Mouse (Mus musculus): Measurements from ENCODE around the gene Atp8b3. TPM values are rescaled to one million over a fixed set of nuclear protein-coding genes. Genes with fewer than 3 reads are reported as not detected.

The Atp8b3 gene
- total and polyA plus RNA-seq, 2 experiments = not detected

DNA sequence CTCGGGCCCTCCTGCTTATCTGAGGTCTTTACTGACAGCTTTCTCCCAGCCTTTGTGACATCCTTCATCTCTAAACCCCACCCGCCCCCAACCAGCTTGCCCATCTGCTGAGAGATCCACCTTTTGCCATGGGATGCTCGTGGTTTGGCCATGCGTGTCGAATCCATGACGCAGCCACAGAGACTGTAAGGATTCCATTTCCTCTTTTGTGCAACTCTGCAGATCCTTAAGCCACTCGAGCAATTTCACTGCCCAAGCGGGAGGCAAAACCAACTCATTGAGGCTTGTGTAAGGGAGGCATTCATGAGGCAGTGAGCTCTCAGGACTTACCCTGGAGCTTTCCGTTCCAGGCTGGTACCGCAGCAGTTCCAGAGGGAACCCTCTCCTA is 28.7 kb downstream of the Atp8b3 start:
- no peak for TF ChIP-seq POLR2A (IDR thresholded peaks at IDR 0.05; ENCODE audit: extremely low read depth, insufficient read depth, low read length)
- no peak for TF ChIP-seq CTCF (IDR thresholded peaks at IDR 0.05; ENCODE audit: low read depth, low read length)
- 72% methylated on average over 10 of the region's 10 CpGs for WGBS
- H3K79me2 ChIP-seq (ENCODE audit: control insufficient read depth, insufficient read depth, low read length) = no peaks in the 10 kb centered on the region
- H3K27me3 ChIP-seq (ENCODE audit: control insufficient read depth, insufficient read depth, low read length) = no peaks in the 10 kb centered on the region
- no peak overlapping the region for H3K4me3 ChIP-seq (ENCODE audit: insufficient read depth, low read depth, low read length)
- no peak overlapping the region for H3K9ac ChIP-seq (ENCODE audit: low read depth, low read length)
- no peaks in the 10 kb centered on the region for H3K36me3 ChIP-seq (ENCODE audit: control insufficient read depth, insufficient read depth, low read length)
- no peak for DNase-seq (ENCODE audit: extremely low read depth, low read depth, low spot score)
- no peaks in the 10 kb centered on the region for H3K4me1 ChIP-seq (ENCODE audit: control insufficient read depth, insufficient read depth, low read length)
- H3K27ac ChIP-seq (replicated peaks; ENCODE audit: insufficient read depth, low read depth, low read length) = no peak overlapping the region

DNA sequence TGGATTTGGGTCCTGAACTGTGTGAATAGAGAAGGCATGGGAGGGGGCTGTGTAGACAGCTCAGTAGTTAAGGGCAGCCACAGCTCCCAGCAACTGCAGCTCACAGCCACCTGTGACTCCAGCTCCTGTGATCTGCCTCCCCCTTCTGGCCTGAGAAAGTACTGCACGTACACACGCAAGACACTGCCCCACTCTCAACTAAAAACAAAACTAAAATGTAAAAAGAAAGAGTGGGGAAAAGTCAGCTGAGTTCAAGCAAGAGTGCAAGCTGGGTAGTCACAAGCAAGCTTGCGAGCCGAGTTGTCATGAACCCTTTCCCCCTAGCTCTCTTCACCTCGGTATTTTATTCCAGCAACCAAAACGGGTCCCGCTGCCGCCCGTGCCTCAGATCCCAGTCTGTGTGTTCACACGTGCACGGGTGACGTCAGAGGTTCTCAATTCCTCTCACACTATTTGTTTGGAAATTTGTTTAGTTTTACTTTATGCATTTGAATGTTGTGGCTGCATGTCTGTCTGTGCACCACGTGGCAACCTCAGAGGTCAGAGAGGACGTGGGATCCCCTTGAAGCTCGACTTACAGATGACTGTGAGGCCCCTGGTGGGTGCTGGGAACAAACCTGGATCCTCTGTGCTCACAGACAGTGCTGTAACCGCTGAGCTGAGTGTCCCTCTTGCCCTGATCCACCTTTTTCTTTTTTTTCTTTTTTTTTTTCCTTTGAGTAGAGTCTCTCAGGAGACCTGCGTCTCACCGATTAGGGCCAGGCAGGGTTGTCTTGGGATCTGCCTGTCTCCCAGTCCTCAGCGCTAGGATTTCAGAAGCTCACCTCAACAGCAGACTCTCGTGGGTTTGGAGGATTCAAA is 29.3 kb downstream of the Atp8b3 start:
- 14% methylated on average over 20 of the region's 20 CpGs for WGBS
- peak overlapping the region; percentile 28; the same call in 1 of the 2 replicates for H3K9ac ChIP-seq (ENCODE audit: low read depth, low read length)

DNA sequence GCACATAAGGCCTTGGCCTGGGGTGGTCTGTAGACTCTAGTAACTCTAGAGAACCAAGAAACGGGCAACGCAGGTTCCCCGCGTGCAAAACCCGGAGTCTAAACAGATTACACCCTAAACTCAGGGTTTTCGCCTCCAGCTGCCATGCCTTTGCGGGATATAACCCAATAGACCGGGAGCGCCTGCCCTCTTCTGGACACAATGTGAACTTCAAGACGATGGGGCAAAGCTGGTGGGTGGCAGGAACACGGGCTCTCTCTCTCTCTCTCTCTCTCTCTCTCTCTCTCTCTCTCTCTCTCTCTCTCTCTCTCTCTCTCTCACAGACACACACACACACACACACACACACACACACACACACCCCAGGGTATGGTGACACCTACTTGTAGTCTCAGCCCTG is 32.7 kb downstream of the Atp8b3 start:
- Histone ChIP-seq H3K27ac (replicated peaks; ENCODE audit: insufficient read depth, low read depth, low read length) (no peak overlapping the region), H3K4me3 (ENCODE audit: insufficient read depth, low read depth, low read length) (no peak overlapping the region), H3K9ac (ENCODE audit: low read depth, low read length) (no peak overlapping the region), H3K27me3 (ENCODE audit: control insufficient read depth, insufficient read depth, low read length) (peaks cover 8% of the 10 kb centered on the region; the same call in 1 of the 2 replicates), H3K4me1 (ENCODE audit: control insufficient read depth, insufficient read depth, low read length) (peaks cover 2% of the 10 kb centered on the region; the same call in 1 of the 2 replicates), H3K36me3 (ENCODE audit: control insufficient read depth, insufficient read depth, low read length) (no peaks in the 10 kb centered on the region), H3K79me2 (ENCODE audit: control insufficient read depth, insufficient read depth, low read length) (no peaks in the 10 kb centered on the region)
- peak; percentile 17 for DNase-seq (ENCODE audit: extremely low read depth, low read depth, low spot score)
- TF ChIP-seq CTCF (IDR thresholded peaks at IDR 0.05; ENCODE audit: low read depth, low read length) = peak; percentile 85
- TF ChIP-seq POLR2A (IDR thresholded peaks at IDR 0.05; ENCODE audit: extremely low read depth, insufficient read depth, low read length) = no peak
- WGBS = 1% methylated on average over 11 of the region's 11 CpGs

More for the DNA sequence above, 29.3 kb downstream of the Atp8b3 start:
- H3K79me2 ChIP-seq (ENCODE audit: control insufficient read depth, insufficient read depth, low read length) = no peaks in the 10 kb centered on the region
- TF ChIP-seq POLR2A (IDR thresholded peaks at IDR 0.05; ENCODE audit: extremely low read depth, insufficient read depth, low read length) (no peak), CTCF (IDR thresholded peaks at IDR 0.05; ENCODE audit: low read depth, low read length) (peak; percentile 94)
- H3K27ac ChIP-seq (replicated peaks; ENCODE audit: insufficient read depth, low read depth, low read length) = no peak overlapping the region
- no peaks in the 10 kb centered on the region for H3K4me1 ChIP-seq (ENCODE audit: control insufficient read depth, insufficient read depth, low read length)
- H3K4me3 ChIP-seq (ENCODE audit: insufficient read depth, low read depth, low read length) = peak overlapping the region; percentile 34
- DNase-seq (ENCODE audit: extremely low read depth, low read depth, low spot score) = peak; percentile 57
- no peaks in the 10 kb centered on the region for H3K36me3 ChIP-seq (ENCODE audit: control insufficient read depth, insufficient read depth, low read length)
- H3K27me3 ChIP-seq (ENCODE audit: control insufficient read depth, insufficient read depth, low read length) = no peaks in the 10 kb centered on the region

DNA sequence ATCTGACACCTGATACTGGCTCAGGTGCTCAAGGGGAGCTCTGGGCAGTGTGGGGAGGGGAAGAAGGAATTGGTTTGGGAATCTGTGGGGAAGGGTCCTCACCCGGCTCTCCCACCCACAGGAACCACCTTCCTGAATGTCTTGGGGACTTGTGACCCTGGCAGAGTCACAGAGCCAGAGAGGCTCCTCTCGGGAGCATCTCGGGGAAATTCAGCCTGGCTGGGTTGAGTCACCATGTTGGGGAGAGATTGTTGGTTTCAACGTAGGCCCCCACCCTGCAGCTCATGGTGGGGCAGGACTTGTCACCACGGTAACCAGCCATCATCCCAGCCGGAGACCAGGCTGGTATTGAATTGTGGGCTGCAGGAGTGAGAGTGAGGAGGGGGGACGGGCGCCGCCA is 34.2 kb downstream of the Atp8b3 start:
- DNase-seq (ENCODE audit: extremely low read depth, low read depth, low spot score) = no peak
- TF ChIP-seq CTCF (IDR thresholded peaks at IDR 0.05; ENCODE audit: low read depth, low read length) (no peak), POLR2A (IDR thresholded peaks at IDR 0.05; ENCODE audit: extremely low read depth, insufficient read depth, low read length) (no peak)
- Histone ChIP-seq H3K27ac (replicated peaks; ENCODE audit: insufficient read depth, low read depth, low read length) (no peak overlapping the region), H3K79me2 (ENCODE audit: control insufficient read depth, insufficient read depth, low read length) (no peaks in the 10 kb centered on the region), H3K4me3 (ENCODE audit: insufficient read depth, low read depth, low read length) (no peak overlapping the region), H3K27me3 (ENCODE audit: control insufficient read depth, insufficient read depth, low read length) (peaks cover 8% of the 10 kb centered on the region; the same call in 1 of the 2 replicates), H3K36me3 (ENCODE audit: control insufficient read depth, insufficient read depth, low read length) (no peaks in the 10 kb centered on the region), H3K4me1 (ENCODE audit: control insufficient read depth, insufficient read depth, low read length) (peaks cover 2% of the 10 kb centered on the region; the same call in 1 of the 2 replicates), H3K9ac (ENCODE audit: low read depth, low read length) (no peak overlapping the region)
- WGBS = 25% methylated on average over 8 of the region's 9 CpGs

DNA sequence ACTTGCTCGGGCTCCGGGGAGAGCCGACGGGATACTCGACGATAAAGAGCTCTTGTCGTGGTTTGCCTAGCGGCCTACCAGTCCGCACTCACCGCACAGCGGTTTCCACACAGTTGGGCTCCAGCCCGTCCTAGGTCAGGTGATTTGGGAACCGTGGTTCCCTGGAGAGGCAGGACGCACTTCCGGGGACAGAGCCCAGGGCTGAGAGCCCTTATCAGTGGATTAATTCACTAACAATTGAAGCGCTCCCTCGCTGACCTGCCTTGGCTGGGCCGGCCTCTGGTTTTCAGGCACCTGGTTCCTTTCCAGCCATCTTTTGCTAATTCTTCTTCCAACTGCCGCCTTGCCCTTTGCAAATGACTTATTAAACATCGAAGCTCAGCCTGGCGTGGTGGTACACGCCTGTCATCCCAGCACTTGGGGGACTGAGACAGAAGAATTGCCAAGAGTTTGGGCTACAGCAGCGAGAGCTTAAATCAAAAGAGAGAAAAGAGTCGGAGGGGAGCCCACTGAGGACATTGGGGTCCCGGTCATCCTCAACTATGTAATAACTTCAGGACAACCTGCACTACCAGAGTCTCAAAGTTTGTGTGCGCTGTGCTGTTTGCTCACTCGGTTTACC is 35.2 kb downstream of the Atp8b3 start:
- no peak overlapping the region for H3K4me3 ChIP-seq (ENCODE audit: insufficient read depth, low read depth, low read length)
- WGBS = 13% methylated on average over 27 of the region's 27 CpGs
- no peaks in the 10 kb centered on the region for H3K36me3 ChIP-seq (ENCODE audit: control insufficient read depth, insufficient read depth, low read length)
- peak; percentile 68 for DNase-seq (ENCODE audit: extremely low read depth, low read depth, low spot score)
- peaks cover 2% of the 10 kb centered on the region; the same call in 1 of the 2 replicates for H3K4me1 ChIP-seq (ENCODE audit: control insufficient read depth, insufficient read depth, low read length)
- no peak overlapping the region for H3K27ac ChIP-seq (replicated peaks; ENCODE audit: insufficient read depth, low read depth, low read length)
- peaks cover 11% of the 10 kb centered on the region; the same call in 1 of the 2 replicates for H3K27me3 ChIP-seq (ENCODE audit: control insufficient read depth, insufficient read depth, low read length)
- TF ChIP-seq CTCF (IDR thresholded peaks at IDR 0.05; ENCODE audit: low read depth, low read length) = no peak
- no peak for TF ChIP-seq POLR2A (IDR thresholded peaks at IDR 0.05; ENCODE audit: extremely low read depth, insufficient read depth, low read length)
- H3K9ac ChIP-seq (ENCODE audit: low read depth, low read length) = no peak overlapping the region
- H3K79me2 ChIP-seq (ENCODE audit: control insufficient read depth, insufficient read depth, low read length) = no peaks in the 10 kb centered on the region

Measured in liver, adult 2 months (tissue).